Mouse (Mus musculus) skeletal muscle tissue, adult 2 months (tissue): ENCODE measurements around the gene Sema3g.

Source experiments
- DNase-seq: peaks from one replicate; pipeline ENCODE4 v3.0.0-alpha.2; 2012; ENCODE audit warnings: low read depth, low spot score

Sema3g gene

DNA sequence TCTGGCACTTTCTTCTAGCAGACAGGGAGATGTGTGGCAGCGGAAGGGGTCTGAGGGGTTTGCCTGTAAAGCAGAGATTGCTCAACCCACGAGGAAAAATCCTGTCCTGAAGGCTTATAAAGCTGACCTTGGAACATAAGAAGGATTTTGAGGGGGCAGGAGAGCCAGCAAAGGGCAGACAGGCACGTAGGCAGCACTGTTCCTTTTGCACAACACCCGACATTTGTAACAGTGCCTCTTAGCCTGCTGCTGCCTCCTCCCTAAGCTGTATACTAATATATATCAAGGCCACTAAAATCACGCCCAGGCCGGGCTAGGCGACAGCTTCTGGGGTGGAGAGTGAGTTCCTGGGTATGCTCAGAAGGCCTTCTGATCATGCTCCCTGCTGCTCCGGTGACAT lies 12.8 kb downstream of the Sema3g start:
- DNase-seq: no peak

DNA sequence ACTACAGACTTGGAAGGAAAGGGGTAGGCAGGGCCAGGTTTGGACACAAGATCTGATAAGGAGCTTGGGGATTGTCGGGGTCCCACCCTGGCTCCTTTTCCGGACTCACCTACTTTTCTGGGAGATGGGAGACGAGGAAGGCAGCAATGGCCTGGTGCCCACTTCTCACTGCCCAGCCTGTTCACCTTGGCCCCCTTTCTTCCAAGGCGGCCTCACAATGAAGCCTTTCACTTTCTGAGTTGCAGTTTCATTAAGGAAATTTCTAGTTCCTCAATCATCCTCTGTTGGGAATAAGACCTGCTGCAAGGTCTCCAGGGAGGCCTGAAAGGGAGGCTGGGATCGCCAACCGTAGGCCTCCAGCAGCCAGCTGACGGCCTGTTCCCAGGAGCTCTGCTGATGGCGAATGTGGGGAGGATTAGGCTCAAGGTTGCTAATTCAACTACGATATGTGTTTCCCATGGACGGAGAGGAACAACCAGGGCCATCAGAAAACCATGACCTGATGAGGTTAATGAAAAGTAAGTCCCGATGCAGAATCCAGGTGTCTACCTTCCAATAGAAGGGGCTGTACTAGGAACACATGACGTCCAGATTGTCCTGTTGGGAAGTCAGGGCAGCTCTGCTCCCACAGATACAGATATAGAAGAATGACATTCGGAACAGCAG lies 14.9 kb downstream of the Sema3g start:
- DNase-seq: no peak

DNA sequence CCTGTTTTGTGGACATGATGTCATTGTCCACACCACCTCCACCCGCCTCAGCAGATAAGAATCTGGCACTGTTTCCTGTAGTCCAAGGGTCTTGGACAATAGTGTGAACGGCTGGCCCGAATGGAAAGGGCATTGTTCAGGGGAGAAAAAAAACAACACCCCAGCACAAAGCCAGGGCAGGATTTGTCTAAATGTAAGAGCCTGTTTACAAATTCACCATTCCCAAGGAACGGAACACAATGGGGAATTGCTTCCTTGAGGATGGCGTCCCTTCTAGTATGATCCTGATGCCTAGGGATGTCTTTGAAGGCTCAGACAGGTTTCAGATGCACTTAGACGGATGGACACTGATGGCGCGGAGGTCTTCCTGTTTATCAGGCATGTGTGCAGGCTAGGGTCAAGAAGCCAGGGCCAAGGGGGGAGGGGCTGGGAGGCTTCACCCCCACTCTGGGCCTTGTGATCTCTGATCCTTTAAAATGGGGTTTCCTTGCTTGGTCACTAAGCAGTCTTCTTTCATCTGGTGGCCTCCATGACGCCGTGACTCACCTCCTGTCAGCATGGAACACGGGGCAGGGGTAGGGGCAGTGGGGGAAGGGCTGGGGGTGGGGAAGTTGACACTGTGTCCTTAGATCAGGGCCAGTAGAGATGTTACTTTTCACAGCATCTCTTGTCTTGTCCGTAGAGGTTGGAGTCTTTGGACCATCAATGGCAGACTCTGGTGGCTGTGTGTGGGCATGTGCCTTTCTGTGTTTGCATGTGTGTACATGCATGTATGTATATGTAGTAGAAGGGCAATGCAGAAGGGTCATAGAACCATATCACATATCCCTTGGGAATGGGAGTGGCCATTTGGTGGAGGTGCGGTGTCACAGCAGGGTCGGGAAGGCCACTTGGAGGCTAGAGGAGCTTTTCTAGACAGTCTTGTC lies 15.7 kb downstream of the Sema3g start:
- DNase-seq: no peak

DNA sequence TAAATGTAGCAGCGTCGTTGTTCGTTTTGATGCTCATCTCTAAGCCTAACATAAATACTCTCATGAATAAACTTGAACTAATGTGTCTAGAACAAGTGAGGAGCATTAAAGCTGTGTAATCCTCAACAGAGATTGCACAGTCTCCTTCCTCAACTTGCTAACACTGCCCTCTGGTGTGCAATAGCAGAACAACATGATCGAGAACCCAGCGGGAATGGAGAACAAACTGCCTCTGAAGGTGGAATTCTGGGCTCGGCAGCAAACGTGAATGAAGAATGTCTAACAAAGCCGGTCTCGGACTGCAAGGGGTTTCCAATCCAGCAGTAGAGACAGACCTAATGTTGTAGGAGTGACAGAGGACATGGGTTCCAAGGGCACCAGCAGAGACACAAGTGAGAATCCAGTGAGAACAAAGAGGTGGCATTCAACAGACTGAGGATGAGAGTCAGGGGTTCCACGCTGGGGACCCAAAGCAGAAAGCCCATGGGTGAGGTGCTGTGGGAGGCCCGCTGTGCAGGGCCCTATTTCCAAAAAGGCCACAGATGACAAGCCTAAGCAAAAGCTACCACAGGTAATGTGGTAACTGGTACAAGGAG lies 16.4 kb downstream of the Sema3g start:
- peak; percentile 60 for DNase-seq

- DNase-seq: peak; percentile 79
These were observed 19.6 kb downstream of the Sema3g start for GRCm38 (mm10) chr14:31237101-31237882.

- peak; percentile 46 for DNase-seq
These were observed 22.9 kb downstream of the Sema3g start for GRCm38 (mm10) chr14:31240528-31240927.

- no peak for DNase-seq
These were observed 27.1 kb downstream of the Sema3g start for GRCm38 (mm10) chr14:31244777-31245176.

GRCm38 (mm10) chr14:31245946-31246345 lies 28.3 kb downstream of the Sema3g start:
- no peak for DNase-seq

DNA sequence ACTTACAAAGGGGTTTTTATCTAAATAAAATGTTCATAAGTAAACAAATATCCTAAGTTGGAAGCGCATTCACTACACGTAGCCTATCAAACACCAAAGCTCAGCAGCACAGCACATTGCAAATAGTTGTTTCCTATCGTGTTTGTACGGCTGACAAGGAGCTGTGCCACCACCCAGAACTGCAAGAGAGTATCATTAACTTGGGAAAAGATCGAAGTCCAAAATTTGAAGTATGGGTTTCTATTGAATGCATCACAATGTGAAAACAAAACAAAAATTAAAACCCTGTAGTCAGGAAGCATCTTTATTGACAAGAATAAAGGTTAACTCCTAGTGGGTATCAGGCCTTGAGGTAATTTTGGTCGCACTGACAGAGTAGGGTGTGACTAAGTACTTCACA lies 30.7 kb downstream of the Sema3g start:
- no peak for DNase-seq

DNA sequence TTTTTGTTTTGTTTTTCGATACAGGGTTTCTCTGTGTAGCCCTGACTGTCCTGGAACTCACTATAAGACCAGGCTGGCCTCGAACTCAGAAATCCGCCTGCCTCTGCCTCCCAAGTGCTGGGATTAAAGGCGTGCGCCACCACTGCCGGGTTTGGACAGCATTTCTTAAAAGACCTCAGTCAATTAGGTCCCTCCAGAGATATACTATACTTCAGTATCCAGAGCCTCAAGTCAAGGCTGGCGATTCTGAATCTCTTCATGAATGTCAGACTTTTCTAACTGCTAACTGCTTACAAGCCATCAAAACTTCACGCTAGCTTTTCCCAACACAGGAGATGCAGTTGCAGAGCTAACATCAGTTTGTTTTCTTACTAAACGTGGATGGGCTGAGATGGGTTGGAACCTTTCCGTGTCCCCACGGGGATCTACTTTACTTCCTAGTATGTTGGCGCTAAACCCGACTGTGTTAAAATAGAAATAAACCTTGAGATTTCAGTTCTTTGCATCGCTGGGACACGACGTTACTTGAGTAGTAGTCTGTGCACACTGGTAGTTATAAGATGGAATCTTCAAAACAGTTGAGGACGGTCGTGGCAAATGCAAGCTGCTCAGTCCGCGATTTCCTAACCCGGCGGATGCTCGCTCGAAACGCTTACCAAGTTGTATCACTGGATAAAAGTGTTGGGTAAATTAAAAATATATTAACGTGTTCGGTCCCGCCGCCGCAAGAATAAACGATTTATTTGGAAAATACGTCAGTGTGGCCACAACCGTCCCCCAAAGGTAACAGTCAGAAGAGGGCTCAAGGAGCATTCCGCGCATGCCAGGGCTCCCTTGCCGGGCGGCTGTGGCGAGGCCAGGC lies 32.8 kb downstream of the Sema3g start:
- DNase-seq: no peak

GRCm38 (mm10) chr14:31251084-31251604 lies 33.5 kb downstream of the Sema3g start, which contains the start of the genes Phf7 and Bap1:
Gene Phf7, minus strand, starts transcription at chr14:31251317.
Gene Bap1, plus strand, starts transcription at chr14:31251450.
- DNase-seq: peak; percentile 91

GRCm38 (mm10) chr14:31251626-31252025 lies 34.0 kb downstream of the Sema3g start:
- no peak for DNase-seq

DNA sequence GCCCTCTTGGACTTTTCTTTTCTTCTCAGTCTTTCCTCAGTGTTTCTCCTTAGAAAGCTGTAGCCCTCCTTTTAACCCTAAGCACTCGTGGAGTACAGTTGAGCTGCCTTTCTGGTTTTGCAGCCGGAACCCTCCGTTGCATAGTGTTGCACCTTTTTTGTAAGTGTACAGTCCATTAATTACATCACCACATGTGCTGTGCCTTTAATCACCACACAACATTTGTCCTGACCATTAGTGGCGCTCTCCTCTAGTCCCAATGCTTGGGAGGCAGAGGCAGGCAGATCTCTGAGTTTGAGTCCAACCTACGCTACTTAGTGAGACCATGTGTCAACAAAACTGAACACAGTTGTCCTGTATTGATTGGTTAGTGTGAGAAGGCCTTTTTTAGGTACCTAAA lies 34.4 kb downstream of the Sema3g start:
- no peak for DNase-seq

- no peak for DNase-seq
These were observed 40.9 kb downstream of the Sema3g start for GRCm38 (mm10) chr14:31258476-31259050.

GRCm38 (mm10) chr14:31260374-31260773 lies 42.7 kb downstream of the Sema3g start:
- no peak for DNase-seq

DNA sequence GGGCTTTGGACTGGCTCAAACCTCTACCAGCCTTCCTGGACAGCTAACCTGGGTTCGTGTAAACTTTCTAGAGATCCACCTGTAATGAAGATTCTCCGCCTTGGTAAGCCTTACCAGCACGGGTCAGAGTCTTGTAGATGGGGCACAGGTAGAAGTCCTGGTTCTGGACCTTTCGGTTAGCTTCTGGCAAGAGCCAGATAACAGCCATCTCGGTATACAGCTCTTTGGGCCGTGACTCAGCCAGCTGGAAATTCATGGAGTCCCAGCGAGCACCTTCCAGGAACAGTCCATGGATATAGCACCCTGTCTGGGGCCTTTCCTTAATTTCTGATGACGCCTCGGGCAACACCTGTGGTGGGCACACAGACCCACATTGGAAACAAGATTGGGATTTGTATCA lies 43.3 kb downstream of the Sema3g start:
- DNase-seq: no peak

GRCm38 (mm10) chr14:31267649-31268048 lies 50.0 kb downstream of the Sema3g start:
- DNase-seq: no peak

DNA sequence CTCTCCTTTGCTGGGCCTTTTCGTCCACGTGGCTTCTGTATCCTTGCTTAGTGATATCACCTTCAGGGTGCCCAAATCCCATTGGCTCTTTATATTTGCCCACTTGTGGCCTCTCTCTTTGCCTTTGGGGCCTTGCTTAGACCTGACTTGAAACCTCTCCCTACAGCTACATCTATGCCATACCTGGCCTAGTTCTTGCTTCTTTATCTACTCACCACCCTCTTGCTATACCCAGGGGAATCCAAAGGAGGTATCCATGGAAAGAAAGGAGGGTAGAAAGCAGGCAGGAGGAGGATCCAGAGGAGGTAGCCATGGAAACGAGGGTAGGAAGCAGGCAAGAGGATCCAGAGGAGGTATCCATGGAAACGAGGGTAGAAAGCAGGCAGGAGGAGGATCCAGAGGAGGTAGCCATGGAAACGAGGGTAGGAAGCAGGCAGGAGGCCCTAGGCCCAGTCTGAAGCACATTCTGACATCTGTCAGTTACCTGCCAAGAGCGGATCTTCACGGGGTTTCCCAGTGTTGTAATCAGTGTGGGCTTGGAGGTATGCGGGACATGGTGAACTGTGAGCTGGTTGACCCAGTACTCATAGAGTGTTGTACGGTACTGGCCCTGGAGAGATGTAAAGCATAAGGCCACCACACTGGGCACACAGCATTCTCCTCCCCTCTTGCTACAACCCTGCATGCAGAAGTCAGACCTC lies 50.8 kb downstream of the Sema3g start:
- DNase-seq: no peak

DNA sequence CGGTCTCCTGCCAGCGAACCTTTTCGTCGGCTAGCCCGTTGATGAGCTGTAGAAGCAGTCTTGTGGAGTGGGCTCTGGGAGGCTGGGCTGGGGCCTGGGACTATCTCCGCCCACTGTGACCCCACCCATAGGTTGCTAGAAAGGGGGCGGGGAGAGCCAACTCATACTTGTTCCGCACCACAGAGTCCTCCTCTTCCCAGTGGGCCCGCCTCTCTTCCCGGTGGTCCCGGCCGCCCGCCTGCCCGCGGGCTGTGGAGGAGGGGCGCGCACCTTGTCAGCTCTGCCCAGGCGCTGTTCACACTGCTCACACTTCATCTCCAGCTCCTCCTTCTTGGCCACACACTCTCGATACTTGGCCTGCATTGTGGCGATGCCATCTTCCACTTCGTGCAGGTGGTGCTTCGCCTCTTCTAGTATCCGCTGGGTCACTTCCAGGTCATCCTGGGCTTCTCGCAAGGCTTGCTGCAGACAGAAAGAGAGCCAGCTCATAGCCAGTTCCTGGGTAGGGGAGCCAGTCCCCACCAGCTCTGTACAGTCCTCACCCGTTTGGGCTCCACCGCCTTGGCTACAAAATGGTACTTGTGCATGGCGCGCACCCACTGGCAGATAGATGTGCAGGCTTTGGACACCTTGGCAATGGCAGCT lies 51.9 kb downstream of the Sema3g start:
- DNase-seq: no peak
